Mouse (Mus musculus): Measurements from ENCODE around the gene Ppp6r2. TPM values are rescaled to one million over a fixed set of nuclear protein-coding genes. Genes with fewer than 3 reads are reported as not detected.

The Ppp6r2 gene
- polyA plus RNA-seq, 1 experiment from 2014 or later, result 21.2 TPM

GRCm38 (mm10) chr15:89308406-89309139 lies 97.2 kb downstream of the Ppp6r2 start:
- H3K4me3 ChIP-seq, result no peak overlapping the region
- no peak overlapping the region for H3K27ac ChIP-seq
- H3K4me1 ChIP-seq, result peaks cover 19% of the 10 kb centered on the region
- WGBS, result 83% methylated on average over 7 of the region's 7 CpGs
- H3K9me3 ChIP-seq (replicated peaks), result no peaks in the 10 kb centered on the region
- H3K36me3 ChIP-seq, result peaks cover 47% of the 10 kb centered on the region
- no peaks in the 10 kb centered on the region for H3K27me3 ChIP-seq (ENCODE audit: low read depth, poor library complexity, severe bottlenecking)
- no peak for DNase-seq (ENCODE audit: low spot score)

GRCm38 (mm10) chr15:89309962-89310498 lies 98.7 kb downstream of the Ppp6r2 start:
- WGBS, result 77% methylated on average over 6 of the region's 6 CpGs
- H3K27me3 ChIP-seq (ENCODE audit: low read depth, poor library complexity, severe bottlenecking), result no peaks in the 10 kb centered on the region
- no peaks in the 10 kb centered on the region for H3K9me3 ChIP-seq (replicated peaks)
- DNase-seq (ENCODE audit: low spot score), result no peak
- peaks cover 29% of the 10 kb centered on the region for H3K4me1 ChIP-seq
- peaks cover 33% of the 10 kb centered on the region for H3K36me3 ChIP-seq
- H3K4me3 ChIP-seq, result no peak overlapping the region
- H3K27ac ChIP-seq, result no peak overlapping the region

- Histone ChIP-seq H3K27me3 (ENCODE audit: low read depth, poor library complexity, severe bottlenecking) (no peaks in the 10 kb centered on the region), H3K9me3 (replicated peaks) (no peaks in the 10 kb centered on the region), H3K4me1 (peaks cover 36% of the 10 kb centered on the region), H3K4me3 (peak overlapping the region; percentile 78), H3K27ac (no peak overlapping the region), H3K36me3 (0 out of 2 replicates have a peak, but pooled peaks cover under 1% of the 10 kb centered on the region)
- WGBS, result 74% methylated on average over 4 of the region's 4 CpGs
- no peak for DNase-seq (ENCODE audit: low spot score)
Observed at GRCm38 (mm10) chr15:89313359-89313758, 102.0 kb downstream of the Ppp6r2 start.

- Histone ChIP-seq H3K9me3 (replicated peaks) (no peaks in the 10 kb centered on the region), H3K36me3 (no peaks in the 10 kb centered on the region), H3K27ac (peak overlapping the region; percentile 88), H3K27me3 (ENCODE audit: low read depth, poor library complexity, severe bottlenecking) (no peaks in the 10 kb centered on the region), H3K4me3 (peak overlapping the region; percentile 78), H3K4me1 (peaks cover 36% of the 10 kb centered on the region)
- WGBS, result 34% methylated on average over 3 of the region's 3 CpGs
- no peak for DNase-seq (ENCODE audit: low spot score)
Observed at GRCm38 (mm10) chr15:89314107-89314506, 102.8 kb downstream of the Ppp6r2 start.

GRCm38 (mm10) chr15:89314511-89315189 lies 103.3 kb downstream of the Ppp6r2 start:
- Histone ChIP-seq H3K27ac (peak overlapping the region; percentile 88), H3K4me3 (peak overlapping the region; percentile 78), H3K27me3 (ENCODE audit: low read depth, poor library complexity, severe bottlenecking) (no peaks in the 10 kb centered on the region), H3K36me3 (no peaks in the 10 kb centered on the region), H3K9me3 (replicated peaks) (no peaks in the 10 kb centered on the region), H3K4me1 (peaks cover 36% of the 10 kb centered on the region)
- WGBS, result under 1% methylated on average over 58 of the region's 58 CpGs
- DNase-seq (ENCODE audit: low spot score), result peak; percentile 58

- Histone ChIP-seq H3K27me3 (ENCODE audit: low read depth, poor library complexity, severe bottlenecking) (no peaks in the 10 kb centered on the region), H3K4me1 (peaks cover 31% of the 10 kb centered on the region), H3K4me3 (peak within 1 kb of the TSS; percentile 78), H3K27ac (peak within 1 kb of the TSS; percentile 88), H3K9me3 (replicated peaks) (no peaks in the 10 kb centered on the region), H3K36me3 (no peaks in the 10 kb centered on the region)
- peak; percentile 95 for DNase-seq (ENCODE audit: low spot score)
- WGBS, result 1% methylated on average over 37 of the region's 37 CpGs
Observed at GRCm38 (mm10) chr15:89315190-89315731, 103.9 kb downstream of the Ppp6r2 start, which contains the start of gene Sbf1. TSS of gene Sbf1 (minus strand) at chr15:89315311.

GRCm38 (mm10) chr15:89316146-89316545 lies 104.8 kb downstream of the Ppp6r2 start:
- 64% methylated on average over 11 of the region's 11 CpGs for whole genome bisulfite sequencing
- no peak for DNase-seq (ENCODE audit: low spot score)
- Histone ChIP-seq H3K4me3 (peak overlapping the region; percentile 78; the same call in 1 of the 2 replicates), H3K36me3 (no peaks in the 10 kb centered on the region), H3K27me3 (ENCODE audit: low read depth, poor library complexity, severe bottlenecking) (0 out of 2 replicates have a peak, but pooled peaks cover 5% of the 10 kb centered on the region), H3K27ac (no peak overlapping the region), H3K4me1 (peaks cover 29% of the 10 kb centered on the region), H3K9me3 (replicated peaks) (no peaks in the 10 kb centered on the region)

GRCm38 (mm10) chr15:89321264-89321663 lies 109.9 kb downstream of the Ppp6r2 start:
- Histone ChIP-seq H3K36me3 (no peaks in the 10 kb centered on the region), H3K27ac (no peak overlapping the region), H3K27me3 (ENCODE audit: low read depth, poor library complexity, severe bottlenecking) (peaks cover 35% of the 10 kb centered on the region), H3K4me3 (no peak overlapping the region), H3K4me1 (peaks cover 9% of the 10 kb centered on the region; the same call in 1 of the 2 replicates), H3K9me3 (replicated peaks) (no peaks in the 10 kb centered on the region)
- no peak for DNase-seq (ENCODE audit: low spot score)
- 80% methylated on average over 8 of the region's 8 CpGs for WGBS

GRCm38 (mm10) chr15:89322670-89323522 lies 111.5 kb downstream of the Ppp6r2 start, which contains the start of gene Adm2:
TSS of gene Adm2 (plus strand) at chr15:89322720.
- no peaks in the 10 kb centered on the region for H3K9me3 ChIP-seq (replicated peaks)
- H3K27ac ChIP-seq, result no peak within 1 kb of the TSS

GRCm38 (mm10) chr15:89323656-89324055 lies 112.3 kb downstream of the Ppp6r2 start:
- peaks cover 35% of the 10 kb centered on the region for H3K27me3 ChIP-seq (ENCODE audit: low read depth, poor library complexity, severe bottlenecking)
- H3K4me1 ChIP-seq, result peaks cover 9% of the 10 kb centered on the region; the same call in 1 of the 2 replicates
- no peak overlapping the region for H3K4me3 ChIP-seq
- no peaks in the 10 kb centered on the region for H3K9me3 ChIP-seq (replicated peaks)
- no peak overlapping the region for H3K27ac ChIP-seq
- DNase-seq (ENCODE audit: low spot score), result no peak
- 84% methylated on average over 4 of the region's 4 CpGs for WGBS
- no peaks in the 10 kb centered on the region for H3K36me3 ChIP-seq

More at GRCm38 (mm10) chr15:89322670-89323522, 111.5 kb downstream of the Ppp6r2 start, which contains the start of gene Adm2:
- no peak for DNase-seq (ENCODE audit: low spot score)
- Histone ChIP-seq H3K36me3 (no peaks in the 10 kb centered on the region), H3K4me3 (peak within 1 kb of the TSS; percentile 32), H3K27me3 (ENCODE audit: low read depth, poor library complexity, severe bottlenecking) (peaks cover 35% of the 10 kb centered on the region), H3K4me1 (peaks cover 9% of the 10 kb centered on the region; the same call in 1 of the 2 replicates)
- 5% methylated on average over 26 of the region's 26 CpGs for WGBS

- 67% methylated on average over 5 of the region's 5 CpGs for WGBS
Observed at GRCm38 (mm10) chr15:89326441-89326840, 115.1 kb downstream of the Ppp6r2 start.

GRCm38 (mm10) chr15:89334271-89334670 lies 122.9 kb downstream of the Ppp6r2 start, which contains the start of gene Miox:
TSS of gene Miox (plus strand) at chr15:89334398.
- Histone ChIP-seq H3K4me1 (no peaks in the 10 kb centered on the region), H3K4me3 (no peak within 1 kb of the TSS), H3K27me3 (ENCODE audit: low read depth, poor library complexity, severe bottlenecking) (no peaks in the 10 kb centered on the region), H3K9me3 (replicated peaks) (no peaks in the 10 kb centered on the region), H3K27ac (no peak within 1 kb of the TSS), H3K36me3 (no peaks in the 10 kb centered on the region)
- 88% methylated on average over 7 of the region's 7 CpGs for whole genome bisulfite sequencing
- DNase-seq (ENCODE audit: low spot score), result no peak

More at GRCm38 (mm10) chr15:89326441-89326840, 115.1 kb downstream of the Ppp6r2 start:
- DNase-seq (ENCODE audit: low spot score), result no peak
- Histone ChIP-seq H3K4me1 (peaks cover 9% of the 10 kb centered on the region; the same call in 1 of the 2 replicates), H3K9me3 (replicated peaks) (no peaks in the 10 kb centered on the region), H3K27me3 (ENCODE audit: low read depth, poor library complexity, severe bottlenecking) (peaks cover 30% of the 10 kb centered on the region), H3K27ac (no peak overlapping the region), H3K36me3 (no peaks in the 10 kb centered on the region), H3K4me3 (no peak overlapping the region)

Data from limb, embryonic 10.5 days (tissue).